Mouse (Mus musculus): ENCODE measurements around the gene Hist1h2ae. TPM values are rescaled to one million over a fixed set of nuclear protein-coding genes. Genes with fewer than 3 reads are reported as not detected.
A peak's percentile ranks its signal among the peaks of the same experiment; 100 is the strongest.
"Not testable (repeated sequence)": the region's sequence is repeated elsewhere in the genome, so short reads cannot be mapped to it uniquely, and the experiment has no call there.

The Hist1h2ae gene
- polyA plus RNA-seq, 2 experiments: 10.8 to 151 TPM

DNA sequence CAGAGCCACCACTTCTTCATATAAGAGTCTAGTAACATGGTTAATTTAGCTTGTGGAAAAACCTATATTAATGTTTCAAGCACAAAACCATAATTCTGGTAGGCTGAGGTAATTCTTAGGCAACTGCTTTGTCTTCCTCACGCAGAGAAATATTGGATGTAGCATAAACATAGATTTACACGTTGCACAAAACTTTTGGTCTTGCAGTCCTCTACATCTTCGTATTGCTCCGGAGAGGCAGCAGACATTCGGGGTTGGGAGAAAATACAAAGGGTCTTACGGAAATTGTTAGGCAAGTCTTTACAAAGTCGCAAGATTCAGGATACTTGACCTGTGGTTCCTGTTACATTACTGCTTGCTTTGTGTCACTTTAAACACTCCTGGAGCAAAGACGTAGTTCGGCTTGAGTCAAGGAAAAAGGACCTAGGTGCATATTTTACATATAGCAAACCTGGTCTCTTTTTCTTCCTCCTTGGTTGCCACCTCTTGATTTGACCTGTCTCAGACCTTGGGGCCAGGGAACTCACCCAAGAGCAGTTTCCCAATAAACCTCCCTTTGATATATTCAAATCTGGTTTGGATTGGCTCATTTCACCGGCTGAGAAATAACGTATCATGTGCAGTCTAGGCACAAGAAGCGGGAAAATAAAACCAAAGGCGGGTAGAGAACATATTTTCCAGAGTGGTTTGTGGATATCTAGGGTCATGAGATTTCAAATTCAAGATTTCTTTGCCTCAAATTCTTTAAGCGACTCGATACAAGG, 36.5 kb downstream of the Hist1h2ae start:
- H3K4me2 ChIP-seq (ENCODE audit: low read depth): peak overlapping the region; percentile 95
- peak overlapping the region; percentile 74 to 84 for H3K4me3 ChIP-seq (ENCODE audit: insufficient read depth in 1 of 2, low read depth in 2 of 2, low read length in 2 of 2)
- no peak for TF ChIP-seq CTCF (IDR thresholded peaks at IDR 0.05; ENCODE audit: low read depth)
- TF ChIP-seq EP300 (IDR thresholded peaks at IDR 0.05; ENCODE audit: low read depth): no peak; the same call in none of the 2 replicates
- DNase-seq (ENCODE audit: low read depth in 3 of 3, low spot score in 3 of 3) (peak in 1 of 3 experiments; percentile 74), ATAC-seq (ENCODE audit: insufficient read depth) (peak; percentile 24)
- H3K27me3 ChIP-seq (ENCODE audit: control insufficient read depth, insufficient read depth, low read length): no peaks in the 10 kb centered on the region
- H3K9me3 ChIP-seq (ENCODE audit: control insufficient read depth, low read length): no peaks in the 10 kb centered on the region
- no peaks in the 10 kb centered on the region for H3K36me3 ChIP-seq (replicated peaks; ENCODE audit: control insufficient read depth, insufficient read depth, low read depth)
- peak overlapping the region; percentile 100 for H3K27ac ChIP-seq
- H3K9ac ChIP-seq (replicated peaks): peak overlapping the region; percentile 99
- H3K4me1 ChIP-seq (replicated peaks; ENCODE audit: control insufficient read depth in 2 of 2, insufficient read depth in 2 of 2, low read length in 1 of 2): peaks cover 23% of the 10 kb centered on the region in 2 experiments
- under 1% methylated on average over 15 of the region's 15 CpGs for WGBS (ENCODE audit: insufficient replicate concordance)

DNA sequence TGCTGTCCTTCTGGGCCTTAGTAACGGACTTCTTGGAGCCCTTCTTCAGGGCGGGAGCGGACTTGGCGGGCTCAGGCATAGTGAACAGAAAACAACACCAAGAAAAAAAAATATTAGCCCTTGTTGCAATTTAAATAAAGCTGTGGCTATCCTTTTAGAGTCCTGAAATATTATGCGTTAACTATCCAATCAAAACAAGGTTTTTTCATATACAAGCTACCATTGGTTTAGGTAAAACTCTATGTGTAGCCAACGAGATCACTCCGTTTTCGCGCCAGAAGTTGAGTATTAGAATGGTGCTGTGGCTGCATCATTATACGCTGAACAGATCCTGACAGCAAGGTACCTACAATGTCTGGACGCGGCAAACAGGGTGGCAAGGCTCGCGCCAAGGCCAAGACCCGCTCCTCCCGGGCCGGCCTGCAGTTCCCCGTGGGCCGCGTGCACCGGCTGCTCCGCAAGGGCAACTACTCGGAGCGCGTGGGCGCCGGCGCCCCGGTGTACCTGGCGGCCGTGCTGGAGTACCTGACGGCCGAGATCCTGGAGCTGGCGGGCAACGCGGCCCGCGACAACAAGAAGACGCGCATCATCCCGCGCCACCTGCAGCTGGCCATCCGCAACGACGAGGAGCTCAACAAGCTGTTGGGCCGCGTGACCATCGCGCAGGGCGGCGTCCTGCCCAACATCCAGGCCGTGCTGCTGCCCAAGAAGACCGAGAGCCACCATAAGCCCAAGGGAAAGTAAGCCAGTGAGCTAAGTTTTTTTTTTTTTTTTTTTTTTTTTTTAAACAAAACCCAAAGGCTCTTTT, 37.3 kb downstream of the Hist1h2ae start, which contains the start of gene Hist1h2af:
Gene Hist1h2af (plus strand): TSS at position 347 of the 808 bp plus-strand sequence.
- WGBS (ENCODE audit: insufficient replicate concordance): 0% methylated on average over 25 of the region's 53 CpGs
- ATAC-seq (ENCODE audit: insufficient read depth) (peak; percentile 36), DNase-seq (ENCODE audit: low read depth in 3 of 3, low spot score in 3 of 3) (peak; percentile 91 to 92 (median 92))
- Histone ChIP-seq H3K9ac (replicated peaks) (peak within 1 kb of the TSS; percentile 99), H3K27ac (peak within 1 kb of the TSS; percentile 100), H3K4me2 (ENCODE audit: low read depth) (peak within 1 kb of the TSS; percentile 95), H3K4me1 (replicated peaks; ENCODE audit: control insufficient read depth in 2 of 2, insufficient read depth in 2 of 2, low read length in 1 of 2) (peaks cover 23 to 24% of the 10 kb centered on the region in 2 experiments), H3K4me3 (ENCODE audit: insufficient read depth in 1 of 2, low read depth in 2 of 2, low read length in 2 of 2) (peak within 1 kb of the TSS; percentile 74 to 84)
- H3K36me3 ChIP-seq (replicated peaks; ENCODE audit: control insufficient read depth, insufficient read depth, low read depth); H3K9me3 ChIP-seq (ENCODE audit: control insufficient read depth, low read length); H3K27me3 ChIP-seq (ENCODE audit: control insufficient read depth, insufficient read depth, low read length): not testable (repeated sequence)
- TF ChIP-seq CTCF (IDR thresholded peaks at IDR 0.05; ENCODE audit: low read depth): peak; percentile 25

DNA sequence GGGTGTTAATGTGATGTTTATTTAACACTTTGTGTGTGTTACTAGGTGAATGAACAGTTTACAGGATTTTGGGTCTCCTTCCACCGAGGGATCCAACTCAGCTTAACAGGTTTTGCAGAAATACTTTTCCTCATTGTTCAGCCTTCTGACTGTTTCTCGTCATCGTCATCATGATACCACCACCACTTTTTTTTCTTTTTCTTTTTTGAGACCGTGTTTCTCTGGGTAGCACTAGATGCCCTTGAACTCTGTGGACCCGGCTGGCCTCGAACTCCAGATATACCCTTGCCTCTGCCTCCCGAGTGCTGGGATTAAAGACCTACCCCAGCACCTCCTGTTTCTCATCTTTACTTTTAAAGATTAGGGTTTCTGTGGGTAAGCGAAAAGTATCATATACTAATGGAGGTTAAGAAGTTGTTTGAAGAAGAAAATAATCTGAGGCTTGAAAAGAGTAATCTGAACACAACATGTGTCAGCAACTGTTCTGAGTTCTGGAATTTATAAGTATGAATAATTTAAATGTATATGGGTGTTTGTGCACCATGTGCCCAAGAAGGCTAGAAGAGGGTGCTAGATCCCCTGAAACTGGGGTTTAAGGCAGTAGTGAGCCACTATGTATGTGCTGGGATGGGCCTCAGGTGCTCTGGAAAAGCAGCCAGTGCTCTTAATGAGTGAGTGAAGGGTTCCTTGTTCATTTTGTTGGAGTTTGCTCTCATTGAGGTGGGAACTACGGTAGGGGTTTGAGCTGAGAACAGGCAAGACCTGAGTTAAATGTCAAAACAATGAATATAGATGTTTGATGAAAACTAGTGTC, 38.6 kb downstream of the Hist1h2ae start:
- Histone ChIP-seq H3K9ac (replicated peaks) (peak overlapping the region; percentile 99), H3K27ac (peak overlapping the region; percentile 100), H3K4me3 (ENCODE audit: insufficient read depth in 1 of 2, low read depth in 2 of 2, low read length in 2 of 2) (peak overlapping the region; percentile 51 to 74), H3K36me3 (replicated peaks; ENCODE audit: control insufficient read depth, insufficient read depth, low read depth) (no peaks in the 10 kb centered on the region), H3K4me1 (replicated peaks; ENCODE audit: control insufficient read depth in 2 of 2, insufficient read depth in 2 of 2, low read length in 1 of 2) (peaks cover 19 to 20% of the 10 kb centered on the region in 2 experiments), H3K27me3 (ENCODE audit: control insufficient read depth, insufficient read depth, low read length) (no peaks in the 10 kb centered on the region), H3K9me3 (ENCODE audit: control insufficient read depth, low read length) (no peaks in the 10 kb centered on the region), H3K4me2 (ENCODE audit: low read depth) (peak overlapping the region; percentile 95)
- WGBS (ENCODE audit: insufficient replicate concordance): 11% methylated on average over 9 of the region's 9 CpGs
- no peak for DNase-seq (ENCODE audit: low read depth in 3 of 3, low spot score in 3 of 3)
- TF ChIP-seq EP300 (IDR thresholded peaks at IDR 0.05; ENCODE audit: low read depth) (no peak; the same call in 1 of the 2 replicates), CTCF (IDR thresholded peaks at IDR 0.05; ENCODE audit: low read depth) (no peak)
- no peak for ATAC-seq (ENCODE audit: insufficient read depth)

DNA sequence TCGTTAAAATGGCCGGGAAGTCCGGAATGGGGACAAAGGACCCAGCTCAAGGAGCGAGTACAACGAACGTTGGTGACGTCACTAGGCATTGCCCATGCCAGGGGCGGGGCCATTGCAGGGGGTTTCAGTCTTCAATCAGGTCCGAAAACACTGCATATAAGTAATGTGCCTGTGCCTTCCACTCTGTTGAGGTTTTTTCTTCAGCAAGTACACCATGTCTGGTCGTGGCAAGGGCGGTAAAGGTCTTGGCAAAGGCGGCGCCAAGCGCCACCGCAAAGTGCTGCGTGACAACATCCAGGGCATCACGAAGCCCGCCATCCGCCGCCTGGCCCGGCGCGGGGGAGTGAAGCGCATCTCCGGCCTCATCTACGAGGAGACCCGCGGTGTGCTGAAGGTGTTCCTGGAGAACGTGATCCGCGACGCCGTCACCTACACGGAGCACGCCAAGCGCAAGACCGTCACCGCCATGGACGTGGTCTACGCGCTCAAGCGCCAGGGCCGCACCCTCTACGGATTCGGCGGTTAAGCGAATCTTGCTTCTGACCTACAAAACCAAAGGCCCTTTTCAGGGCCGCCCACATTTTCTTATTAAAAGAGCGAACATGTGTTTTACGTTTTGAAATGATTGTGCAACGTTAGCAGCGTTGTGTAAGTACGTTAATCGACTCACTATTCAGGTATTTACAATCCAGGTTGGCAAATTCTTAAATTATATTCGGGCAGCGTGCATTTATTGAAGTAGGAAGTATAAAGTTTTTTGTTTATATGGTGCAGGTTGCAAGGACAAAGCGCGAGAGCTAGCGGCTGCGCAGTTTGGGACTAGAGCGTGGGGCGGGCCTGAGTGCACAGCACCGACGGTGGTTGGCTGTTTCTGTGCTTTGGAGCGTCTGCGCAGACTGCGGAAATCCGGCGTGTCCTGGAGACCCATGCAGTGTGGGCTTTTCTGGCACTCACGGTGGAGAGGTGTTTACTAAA, 39.8 kb downstream of the Hist1h2ae start, which contains the start of gene Hist1h4h:
Gene Hist1h4h (plus strand): TSS at position 150 of the 975 bp plus-strand sequence.
- H3K4me1 ChIP-seq (replicated peaks; ENCODE audit: control insufficient read depth in 2 of 2, insufficient read depth in 2 of 2, low read length in 1 of 2): peaks cover 11 to 12% of the 10 kb centered on the region in 2 experiments

More for the DNA sequence above, 39.8 kb downstream of the Hist1h2ae start, which contains the start of gene Hist1h4h:
- no peaks in the 10 kb centered on the region for H3K9me3 ChIP-seq (ENCODE audit: control insufficient read depth, low read length)
- peak within 1 kb of the TSS; percentile 95 for H3K4me2 ChIP-seq (ENCODE audit: low read depth)
- under 1% methylated on average over 55 of the region's 70 CpGs for WGBS (ENCODE audit: insufficient replicate concordance)
- peak within 1 kb of the TSS; percentile 64 to 74 for H3K4me3 ChIP-seq (ENCODE audit: insufficient read depth in 1 of 2, low read depth in 2 of 2, low read length in 2 of 2)
- peak within 1 kb of the TSS; percentile 100 for H3K27ac ChIP-seq
- H3K36me3 ChIP-seq (replicated peaks; ENCODE audit: control insufficient read depth, insufficient read depth, low read depth): no peaks in the 10 kb centered on the region
- DNase-seq (ENCODE audit: low read depth in 3 of 3, low spot score in 3 of 3): peak; percentile 93 to 95 (median 95)
- H3K9ac ChIP-seq (replicated peaks): peak within 1 kb of the TSS; percentile 99
- no peaks in the 10 kb centered on the region for H3K27me3 ChIP-seq (ENCODE audit: control insufficient read depth, insufficient read depth, low read length)
- peak; percentile 61 for ATAC-seq (ENCODE audit: insufficient read depth)
- no peak for TF ChIP-seq CTCF (IDR thresholded peaks at IDR 0.05; ENCODE audit: low read depth)
- peak; percentile 89 for TF ChIP-seq EP300 (IDR thresholded peaks at IDR 0.05; ENCODE audit: low read depth)

Measured in liver, embryonic 14.5 days (tissue).